Comparison of ENCODE assay signal across 23 mouse cellular contexts in genomic region chr2:18936446-18936845, GRCm38 (mm10).
DNase-seq lines count a peak whose midpoint lies in the region; ATAC-seq and TF ChIP-seq lines count a peak whose summit lies in the region.
"Had no signal": no experiment of that assay in that cellular context is flagged by ENCODE, and none has a peak within 500 bp of the region (broad histone marks: within the 10 kb centered on the region; RNA-seq: fewer than 3 reads in every experiment).

No protein-coding gene starts in this region.

- ATAC-seq in heart, embryonic 11.5 days (replicated peaks; ENCODE audit: insufficient number of reproducible peaks, low FRiP score, low TSS enrichment), result no peak
- ATAC-seq in G1E (ENCODE audit: extremely low read depth, insufficient number of reproducible peaks, low FRiP score, poor library complexity, severe bottlenecking), result no peak
- no peak for ATAC-seq in liver, embryonic 15.5 days (ENCODE audit: insufficient read depth)
- no peak for ATAC-seq in stomach, postnatal 0 days (ENCODE audit: low FRiP score, low TSS enrichment)
- ATAC-seq: forebrain, embryonic 13.5 days; lung, postnatal 0 days had no signal

- TF ChIP-seq CTCF in G1E (IDR thresholded peaks at IDR 0.05; ENCODE audit: low read depth, low read length), result no peak
- TF ChIP-seq CTCF in stomach, postnatal 0 days (IDR thresholded peaks at IDR 0.05; ENCODE audit: low read depth), result no peak

- no peak for TF ChIP-seq EP300 in stomach, postnatal 0 days (optimal IDR thresholded peaks at IDR 0.05)

- DNase-seq in heart, adult 11 months, result peak; percentile 80
- DNase-seq in G1E (ENCODE audit: low spot score), result no peak
- DNase-seq in limb, embryonic 10.5 days (ENCODE audit: low spot score), result peak; percentile 27
- no peak for DNase-seq in stomach, postnatal 0 days (ENCODE audit: low spot score)
- no peak for DNase-seq in right cerebral cortex, postnatal 36 days (ENCODE audit: low spot score in 2 of 2)
- DNase-seq: adrenal gland, postnatal 36 days; cerebellum, adult 2 months; cerebellum, postnatal 25 days; heart, postnatal 14 days; kidney, adult 8-10 months; kidney, postnatal 10 days; left cerebral cortex, postnatal 4 days; thymus, postnatal 14 days had no signal

- H3K4me2 ChIP-seq in heart, embryonic 11.5 days, result no peak overlapping the region
- peak overlapping the region; percentile 43 for H3K4me2 ChIP-seq in liver, embryonic 15.5 days
- H3K4me2 ChIP-seq in stomach, postnatal 0 days (replicated peaks; ENCODE audit: low read depth), result no peak overlapping the region
- H3K4me2 ChIP-seq: embryonic facial prominence, embryonic 12.5 days; forebrain, embryonic 13.5 days; heart, embryonic 13.5 days; hindbrain, embryonic 12.5 days; midbrain, embryonic 11.5 days had no signal

- H3K36me3 ChIP-seq in heart, embryonic 11.5 days (ENCODE audit: control insufficient read depth, insufficient read depth, low read length), result no peaks in the 10 kb centered on the region
- H3K36me3 ChIP-seq in G1E (replicated peaks), result peaks cover 39% of the 10 kb centered on the region
- H3K36me3 ChIP-seq in limb, embryonic 10.5 days, result no peaks in the 10 kb centered on the region
- H3K36me3 ChIP-seq in liver, embryonic 15.5 days (replicated peaks), result no peaks in the 10 kb centered on the region
- no peaks in the 10 kb centered on the region for H3K36me3 ChIP-seq in stomach, postnatal 0 days (ENCODE audit: control insufficient read depth, insufficient read depth, low read length)
- H3K36me3 ChIP-seq: embryonic facial prominence, embryonic 12.5 days; heart, embryonic 13.5 days; hindbrain, embryonic 12.5 days had no signal

- H3K9me3 ChIP-seq in heart, embryonic 11.5 days (replicated peaks; ENCODE audit: control insufficient read depth, low read length), result no peaks in the 10 kb centered on the region
- no peaks in the 10 kb centered on the region for H3K9me3 ChIP-seq in G1E (replicated peaks)
- no peaks in the 10 kb centered on the region for H3K9me3 ChIP-seq in limb, embryonic 10.5 days (replicated peaks)
- H3K9me3 ChIP-seq in liver, embryonic 15.5 days (replicated peaks), result no peaks in the 10 kb centered on the region
- no peaks in the 10 kb centered on the region for H3K9me3 ChIP-seq in stomach, postnatal 0 days (ENCODE audit: control insufficient read depth, low read length)
- H3K9me3 ChIP-seq: embryonic facial prominence, embryonic 12.5 days; forebrain, embryonic 13.5 days; heart, embryonic 13.5 days; hindbrain, embryonic 12.5 days had no signal

- WGBS in heart, embryonic 11.5 days (ENCODE audit: insufficient replicate concordance), result 85% methylated on average over 7 of the region's 7 CpGs
- 89% methylated on average over 7 of the region's 7 CpGs for WGBS in limb, embryonic 10.5 days
- 46% methylated on average over 7 of the region's 7 CpGs for WGBS in liver, embryonic 15.5 days (ENCODE audit: insufficient replicate concordance)
- 91% methylated on average over 7 of the region's 7 CpGs for WGBS in stomach, postnatal 0 days

- H3K27me3 ChIP-seq in heart, embryonic 11.5 days (ENCODE audit: control insufficient read depth, insufficient read depth, low read length), result no peaks in the 10 kb centered on the region
- H3K27me3 ChIP-seq in G1E (ENCODE audit: insufficient read depth, low read length), result no peaks in the 10 kb centered on the region
- no peaks in the 10 kb centered on the region for H3K27me3 ChIP-seq in limb, embryonic 10.5 days (ENCODE audit: low read depth, poor library complexity, severe bottlenecking)
- no peaks in the 10 kb centered on the region for H3K27me3 ChIP-seq in liver, embryonic 15.5 days
- H3K27me3 ChIP-seq in stomach, postnatal 0 days (ENCODE audit: control insufficient read depth, insufficient read depth, low read length), result no peaks in the 10 kb centered on the region
- H3K27me3 ChIP-seq: embryonic facial prominence, embryonic 12.5 days; forebrain, embryonic 13.5 days; heart, embryonic 13.5 days; hindbrain, embryonic 12.5 days had no signal

- peaks cover 48% of the 10 kb centered on the region for H3K4me1 ChIP-seq in heart, embryonic 11.5 days (ENCODE audit: control insufficient read depth, insufficient read depth, low read length)
- peaks cover 83% of the 10 kb centered on the region for H3K4me1 ChIP-seq in G1E (ENCODE audit: insufficient read depth, low read depth, low read length)
- peaks cover 64% of the 10 kb centered on the region for H3K4me1 ChIP-seq in limb, embryonic 10.5 days
- H3K4me1 ChIP-seq in liver, embryonic 15.5 days (replicated peaks), result peaks cover 79% of the 10 kb centered on the region
- H3K4me1 ChIP-seq in stomach, postnatal 0 days (replicated peaks; ENCODE audit: control insufficient read depth, insufficient read depth), result no peaks in the 10 kb centered on the region

- no peak overlapping the region for H3K9ac ChIP-seq in heart, embryonic 11.5 days (ENCODE audit: low read depth, low read length)
- peak overlapping the region; percentile 6; the same call in 1 of the 2 replicates for H3K9ac ChIP-seq in liver, embryonic 15.5 days
- no peak overlapping the region for H3K9ac ChIP-seq in stomach, postnatal 0 days (ENCODE audit: low read length)
- H3K9ac ChIP-seq: embryonic facial prominence, embryonic 12.5 days; forebrain, embryonic 13.5 days; heart, embryonic 13.5 days; hindbrain, embryonic 12.5 days had no signal

- H3K4me3 ChIP-seq in heart, embryonic 11.5 days (ENCODE audit: low read depth, low read length), result no peak overlapping the region
- H3K4me3 ChIP-seq in G1E (ENCODE audit: low read depth, low read length), result peak overlapping the region; percentile 55; the same call in 1 of the 2 replicates
- no peak overlapping the region for H3K4me3 ChIP-seq in limb, embryonic 10.5 days
- no peak overlapping the region for H3K4me3 ChIP-seq in liver, embryonic 15.5 days (replicated peaks)
- no peak overlapping the region for H3K4me3 ChIP-seq in stomach, postnatal 0 days (ENCODE audit: low read depth, low read length)
- H3K4me3 ChIP-seq: embryonic facial prominence, embryonic 12.5 days; erythroblast, embryonic 14.5 days; forebrain, embryonic 13.5 days; heart, embryonic 13.5 days; hindbrain, embryonic 12.5 days; left cerebral cortex, adult 2 months had no signal

- H3K27ac ChIP-seq in heart, embryonic 11.5 days (ENCODE audit: low read depth, low read length), result no peak overlapping the region
- no peak overlapping the region for H3K27ac ChIP-seq in limb, embryonic 10.5 days
- peak overlapping the region; percentile 83 for H3K27ac ChIP-seq in liver, embryonic 15.5 days (replicated peaks)
- H3K27ac ChIP-seq in stomach, postnatal 0 days (replicated peaks), result no peak overlapping the region
- H3K27ac ChIP-seq: embryonic facial prominence, embryonic 12.5 days; forebrain, embryonic 13.5 days; heart, embryonic 13.5 days; hindbrain, embryonic 12.5 days; left cerebral cortex, adult 2 months had no signal

Comparison
In these comparisons a context has a peak if more than half of its experiments do, and no peak if none do; other contexts are left out.
1. DNase-seq: peak in heart, adult 11 months (single experiment) and limb, embryonic 10.5 days (single experiment); none in G1E (single experiment), stomach, postnatal 0 days (single experiment) and right cerebral cortex, postnatal 36 days (0 of 2).